Mouse (Mus musculus): ENCODE data around the gene Ifitm1.

Gene Ifitm1

GRCm38 (mm10) chr7:140966921-140967320 is at the start of gene Ifitm1:
TSS of gene Ifitm1 (plus strand) at chr7:140967221.
- no peak for DNase-seq (ENCODE audit: low read depth, low spot score)

DNA sequence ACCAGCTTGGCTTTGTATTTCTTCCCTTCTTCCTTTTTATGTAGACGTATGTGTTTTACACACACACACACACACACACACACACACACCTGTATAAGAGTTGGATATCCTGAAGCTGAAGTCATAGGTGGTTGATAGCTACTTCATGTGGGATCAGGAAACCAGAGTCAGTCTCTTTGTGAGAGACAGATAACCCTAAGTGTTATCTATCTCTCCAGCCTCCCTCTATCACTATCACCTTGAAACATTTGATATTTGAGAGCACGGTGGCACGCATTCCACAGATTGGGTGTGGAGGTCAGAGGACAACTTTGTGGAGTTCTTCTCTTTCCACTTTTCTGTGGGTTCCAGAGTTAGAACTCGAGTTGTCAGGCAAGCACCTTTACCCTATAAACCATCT is 47.1 kb upstream of the Ifitm1 start:
- no peak for DNase-seq (ENCODE audit: low read depth, low spot score)

GRCm38 (mm10) chr7:140920418-140921029 is 46.5 kb upstream of the Ifitm1 start, which contains the start of gene Nlrp6:
TSS of gene Nlrp6 (plus strand) at chr7:140920902.
- DNase-seq (ENCODE audit: low read depth, low spot score), result no peak

DNA sequence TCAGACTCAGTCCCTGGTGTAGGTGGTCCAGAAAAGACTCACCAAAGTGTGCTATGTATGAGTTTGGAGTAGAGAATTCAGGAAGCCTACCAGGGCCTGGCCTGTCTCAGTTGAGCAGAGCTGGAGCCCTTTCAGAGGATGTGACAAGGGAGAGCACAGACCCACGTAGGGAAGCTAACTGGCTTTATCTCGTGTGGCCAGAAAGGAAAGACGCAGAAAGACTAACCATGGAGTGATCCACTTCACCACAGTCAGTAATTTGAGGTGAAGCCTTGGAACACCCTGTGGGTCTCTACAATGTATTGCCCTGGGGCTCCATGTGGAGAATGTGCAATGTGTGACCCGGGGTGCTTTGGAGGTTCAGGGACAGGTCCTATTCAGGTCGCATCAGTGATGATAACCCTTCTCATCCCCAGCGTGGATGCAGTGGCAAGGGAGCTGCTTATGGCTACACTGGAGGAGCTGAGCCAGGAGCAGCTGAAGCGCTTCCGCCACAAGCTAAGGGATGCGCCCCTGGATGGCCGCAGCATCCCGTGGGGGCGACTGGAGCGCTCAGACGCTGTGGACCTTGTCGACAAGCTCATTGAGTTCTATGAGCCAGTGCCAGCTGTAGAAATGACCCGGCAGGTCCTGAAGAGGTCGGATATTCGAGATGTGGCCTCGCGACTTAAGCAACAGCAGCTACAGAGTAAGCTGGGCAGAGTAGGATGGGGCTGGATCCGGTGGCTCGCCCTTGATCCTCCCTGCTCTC is 45.6 kb upstream of the Ifitm1 start:
- DNase-seq (ENCODE audit: low read depth, low spot score), result no peak

- peak; percentile 36 for DNase-seq (ENCODE audit: low read depth, low spot score)
Measured at GRCm38 (mm10) chr7:140922398-140923069, 44.5 kb upstream of the Ifitm1 start.

DNA sequence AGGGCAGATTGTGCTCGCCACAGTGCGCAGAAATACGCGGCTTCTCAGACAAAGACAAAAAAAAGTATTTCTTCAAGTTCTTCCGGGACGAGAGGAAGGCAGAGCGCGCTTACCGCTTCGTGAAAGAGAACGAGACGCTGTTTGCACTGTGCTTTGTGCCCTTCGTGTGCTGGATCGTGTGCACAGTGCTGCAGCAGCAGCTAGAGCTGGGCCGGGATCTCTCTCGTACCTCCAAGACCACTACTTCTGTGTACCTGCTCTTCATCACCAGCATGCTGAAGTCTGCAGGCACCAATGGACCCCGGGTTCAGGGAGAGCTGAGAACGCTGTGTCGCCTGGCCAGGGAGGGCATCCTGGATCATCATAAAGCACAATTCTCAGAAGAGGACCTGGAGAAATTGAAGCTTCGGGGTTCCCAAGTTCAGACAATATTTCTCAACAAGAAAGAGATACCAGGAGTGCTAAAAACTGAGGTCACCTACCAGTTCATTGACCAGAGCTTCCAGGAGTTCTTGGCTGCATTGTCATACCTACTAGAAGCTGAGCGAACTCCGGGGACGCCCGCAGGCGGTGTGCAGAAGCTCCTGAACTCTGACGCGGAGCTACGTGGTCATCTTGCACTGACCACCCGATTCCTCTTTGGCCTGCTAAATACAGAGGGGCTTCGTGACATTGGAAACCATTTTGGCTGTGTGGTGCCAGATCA is 43.8 kb upstream of the Ifitm1 start:
- peak; percentile 33 for DNase-seq (ENCODE audit: low read depth, low spot score)

DNA sequence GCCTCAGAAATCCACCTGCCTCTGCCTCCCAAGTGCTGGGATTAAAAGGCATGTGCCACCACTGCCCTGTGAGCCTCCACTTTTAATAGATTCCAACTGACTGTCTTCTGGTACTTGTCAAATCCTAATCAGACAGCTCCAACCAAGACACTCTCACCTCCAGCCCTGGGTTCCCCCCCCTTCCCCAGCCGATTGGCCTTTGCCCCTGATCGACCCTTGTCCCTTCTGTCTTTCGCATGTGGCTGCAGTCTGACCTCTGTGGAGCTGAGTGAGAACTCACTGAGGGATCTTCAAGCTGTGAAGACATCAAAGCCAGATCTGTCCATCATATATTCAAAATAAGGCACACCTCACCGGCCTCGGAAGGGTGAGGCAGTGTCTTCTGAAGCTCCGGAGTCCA is 39.8 kb upstream of the Ifitm1 start:
- no peak for DNase-seq (ENCODE audit: low read depth, low spot score)

- DNase-seq (ENCODE audit: low read depth, low spot score), result peak; percentile 49
Measured at GRCm38 (mm10) chr7:140938436-140938835, 28.6 kb upstream of the Ifitm1 start.

DNA sequence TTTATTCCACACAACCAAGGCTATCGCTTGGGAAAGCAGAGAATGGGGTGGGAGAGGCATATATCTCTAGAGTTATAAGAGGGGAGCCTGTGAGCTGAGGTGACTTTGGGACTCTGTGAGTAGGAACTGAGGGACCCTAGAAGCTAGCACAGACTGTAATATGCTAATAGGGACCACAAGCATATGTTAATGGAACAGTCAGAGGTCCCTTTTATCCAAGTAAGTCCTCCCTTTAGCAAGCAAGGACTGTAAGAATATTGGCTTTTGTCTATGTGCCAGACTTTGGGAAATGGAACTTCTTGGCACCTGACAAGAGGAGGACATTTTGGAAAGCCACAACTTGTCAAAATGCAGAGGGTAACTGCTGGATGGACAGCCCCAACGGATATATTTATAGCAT is 28.1 kb upstream of the Ifitm1 start:
- DNase-seq (ENCODE audit: low read depth, low spot score), result no peak

GRCm38 (mm10) chr7:140939669-140940171 is 27.3 kb upstream of the Ifitm1 start:
- DNase-seq (ENCODE audit: low read depth, low spot score), result no peak

DNA sequence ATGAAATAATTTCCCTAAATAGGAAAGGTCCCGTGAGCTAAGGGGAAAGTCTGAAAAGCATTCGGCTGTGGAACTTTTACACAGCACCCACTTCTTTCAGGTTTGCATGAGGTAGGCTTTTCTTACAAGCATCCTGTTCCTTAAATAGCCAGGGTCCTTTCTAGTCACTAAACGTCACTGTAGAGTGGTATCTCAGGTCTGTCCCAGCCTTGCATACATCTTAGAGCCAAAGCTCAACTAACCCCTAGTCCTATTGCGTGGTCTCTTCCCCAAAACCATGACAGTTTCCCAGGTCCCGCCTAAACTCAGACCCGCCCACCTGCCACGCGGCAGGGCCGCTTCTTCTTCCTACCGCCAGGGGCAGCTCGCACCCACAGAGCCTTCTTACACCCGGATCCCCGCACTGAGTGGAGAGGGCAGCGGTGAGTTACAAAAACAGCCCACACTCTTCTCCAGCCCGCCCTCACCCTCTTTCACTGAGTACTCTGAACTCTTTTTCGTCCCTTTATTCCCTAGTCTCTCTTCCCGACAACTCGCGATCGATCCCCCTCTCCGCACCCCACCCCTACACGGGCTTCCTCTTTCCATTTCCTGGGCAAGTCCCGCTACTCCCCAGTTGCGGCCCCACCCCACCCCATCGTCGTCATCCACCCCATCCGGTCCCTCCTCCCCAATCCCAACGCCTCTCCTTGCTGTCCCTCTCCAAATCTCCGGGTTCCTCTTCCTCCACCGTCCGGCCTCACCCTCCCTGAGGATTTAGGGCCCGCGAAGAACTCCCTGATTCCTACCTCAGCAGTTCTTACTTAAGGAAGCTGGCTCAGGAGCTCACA is 25.6 kb upstream of the Ifitm1 start, which contains the start of gene Pgghg:
TSS of gene Pgghg (plus strand) at position 170 of the 830 bp plus-strand sequence.
- peak; percentile 91 for DNase-seq (ENCODE audit: low read depth, low spot score)

- no peak for DNase-seq (ENCODE audit: low read depth, low spot score)
Measured at GRCm38 (mm10) chr7:140942341-140942740, 24.7 kb upstream of the Ifitm1 start.

GRCm38 (mm10) chr7:140942811-140943210 is 24.2 kb upstream of the Ifitm1 start:
- no peak for DNase-seq (ENCODE audit: low read depth, low spot score)

DNA sequence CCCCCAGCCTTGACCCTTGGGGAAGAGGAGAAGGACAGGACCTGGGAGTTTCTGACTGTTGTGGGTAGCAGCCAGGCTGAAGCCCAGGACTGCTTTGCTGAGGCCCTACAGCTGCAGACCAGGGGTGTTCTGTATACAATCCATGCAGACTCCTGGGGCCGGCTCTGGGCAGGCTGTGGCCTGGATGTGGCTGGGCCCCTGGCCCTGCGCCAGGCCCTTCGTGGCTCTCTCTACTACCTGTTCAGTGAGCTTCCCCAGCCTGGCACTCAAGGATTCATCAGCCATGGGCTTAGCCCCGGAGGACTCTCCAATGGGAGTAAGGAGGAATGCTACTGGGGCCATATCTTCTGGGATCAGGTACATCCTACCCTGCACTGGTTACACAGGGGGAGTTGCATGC is 23.7 kb upstream of the Ifitm1 start:
- no peak for DNase-seq (ENCODE audit: low read depth, low spot score)

- no peak for DNase-seq (ENCODE audit: low read depth, low spot score)
Measured at GRCm38 (mm10) chr7:140944236-140944635, 22.8 kb upstream of the Ifitm1 start.

GRCm38 (mm10) chr7:140945247-140945646 is 21.8 kb upstream of the Ifitm1 start:
- no peak for DNase-seq (ENCODE audit: low read depth, low spot score)

GRCm38 (mm10) chr7:140946311-140946710 is 20.7 kb upstream of the Ifitm1 start:
- no peak for DNase-seq (ENCODE audit: low read depth, low spot score)

GRCm38 (mm10) chr7:140946980-140947379 is 20.0 kb upstream of the Ifitm1 start:
- DNase-seq (ENCODE audit: low read depth, low spot score), result peak; percentile 66

- no peak for DNase-seq (ENCODE audit: low read depth, low spot score)
Measured at GRCm38 (mm10) chr7:140948161-140948560, 18.9 kb upstream of the Ifitm1 start.

DNA sequence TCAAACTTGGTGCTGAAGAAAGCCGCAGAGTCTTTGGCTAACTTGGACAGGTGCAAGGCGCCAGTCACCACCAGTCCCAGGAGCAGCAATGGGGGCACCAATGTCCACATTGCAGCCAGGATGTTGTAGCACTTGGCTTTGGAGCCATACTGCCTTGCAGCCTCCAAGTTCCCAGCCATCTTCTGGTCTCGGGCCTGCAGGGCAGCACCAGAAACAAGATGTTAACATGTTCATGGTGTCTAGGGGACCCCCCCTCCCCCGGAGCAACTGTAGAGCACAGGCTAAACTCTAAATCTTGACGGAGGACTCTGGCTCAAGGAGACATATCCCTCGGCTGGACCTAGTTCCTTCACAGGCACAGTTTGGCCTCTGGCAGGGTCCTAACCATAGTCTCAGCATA is 17.8 kb upstream of the Ifitm1 start:
- DNase-seq (ENCODE audit: low read depth, low spot score), result no peak
